Mouse (Mus musculus) yolk sac, embryonic 10.5 days (tissue): ENCODE measurements around the gene Myh14.
A peak's percentile ranks its signal among the peaks of the same experiment; 100 is the strongest.

ENCODE experiments used
- DNase-seq: peaks from one replicate; pipeline ENCODE4 v3.0.0-alpha.2; 2017; ENCODE audit warnings: low spot score

The Myh14 gene

GRCm38 (mm10) chr7:44630437-44630836 is 40.2 kb downstream of the Myh14 start:
- no peak for DNase-seq

GRCm38 (mm10) chr7:44628402-44629034 is 42.1 kb downstream of the Myh14 start:
- no peak for DNase-seq

- no peak for DNase-seq
These were observed 43.7 kb downstream of the Myh14 start for GRCm38 (mm10) chr7:44626966-44627365.

- DNase-seq = no peak
These were observed 44.6 kb downstream of the Myh14 start for GRCm38 (mm10) chr7:44626068-44626385.

GRCm38 (mm10) chr7:44625241-44626067 is 45.2 kb downstream of the Myh14 start:
- DNase-seq = no peak

GRCm38 (mm10) chr7:44624828-44625227 is 45.8 kb downstream of the Myh14 start:
- DNase-seq = no peak

- DNase-seq = no peak
These were observed 46.2 kb downstream of the Myh14 start for GRCm38 (mm10) chr7:44624543-44624826.

- DNase-seq = peak; percentile 29
These were observed 46.7 kb downstream of the Myh14 start for GRCm38 (mm10) chr7:44623714-44624542.

GRCm38 (mm10) chr7:44617059-44617458 is 53.6 kb downstream of the Myh14 start:
- no peak for DNase-seq

GRCm38 (mm10) chr7:44615987-44616386 is 54.7 kb downstream of the Myh14 start:
- DNase-seq = no peak

GRCm38 (mm10) chr7:44615309-44615708 is 55.3 kb downstream of the Myh14 start:
- DNase-seq = no peak

- no peak for DNase-seq
These were observed 56.5 kb downstream of the Myh14 start for GRCm38 (mm10) chr7:44614041-44614688.

GRCm38 (mm10) chr7:44612192-44612591 is 58.5 kb downstream of the Myh14 start:
- no peak for DNase-seq

GRCm38 (mm10) chr7:44606171-44606901 is 64.3 kb downstream of the Myh14 start:
- no peak for DNase-seq

- no peak for DNase-seq
These were observed 65.2 kb downstream of the Myh14 start for GRCm38 (mm10) chr7:44605436-44605835.

GRCm38 (mm10) chr7:44604619-44605018 is 66.0 kb downstream of the Myh14 start:
- no peak for DNase-seq

GRCm38 (mm10) chr7:44604139-44604606 is 66.5 kb downstream of the Myh14 start:
- DNase-seq = peak; percentile 74

- DNase-seq = no peak
These were observed 67.3 kb downstream of the Myh14 start for GRCm38 (mm10) chr7:44603186-44603855.

- DNase-seq = no peak
These were observed 68.2 kb downstream of the Myh14 start for GRCm38 (mm10) chr7:44602443-44602842.

- no peak for DNase-seq
These were observed 69.0 kb downstream of the Myh14 start for GRCm38 (mm10) chr7:44601646-44602045.

- DNase-seq = no peak
These were observed 69.9 kb downstream of the Myh14 start for GRCm38 (mm10) chr7:44600691-44601262.
